15 mouse cellular contexts compared by ENCODE assay signal in the genomic region with DNA sequence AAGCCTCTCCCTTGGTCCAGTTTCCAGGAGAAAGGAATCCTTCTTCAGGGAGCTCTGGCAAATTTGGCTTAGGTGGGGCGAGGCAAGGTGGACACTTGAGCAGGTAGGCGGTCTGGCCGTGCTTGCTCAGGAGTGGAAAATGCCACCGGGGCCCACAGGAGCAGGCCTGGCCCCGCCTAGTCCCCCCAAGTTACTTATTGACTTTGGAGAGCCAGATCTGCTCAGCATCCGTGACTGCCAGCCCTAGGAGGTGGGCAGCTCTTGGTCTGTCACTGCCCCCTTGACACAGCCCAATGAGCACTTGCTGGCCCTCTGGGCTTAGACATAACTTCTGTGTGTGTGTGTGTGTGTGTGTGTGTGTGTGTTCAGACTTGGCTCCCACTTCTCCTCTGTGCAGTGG. TPM values are rescaled to one million over a fixed set of nuclear protein-coding genes. Genes with fewer than 3 reads are reported as not detected.
DNase-seq lines count a peak whose midpoint lies in the region; ATAC-seq and TF ChIP-seq lines count a peak whose summit lies in the region.
"Had no signal": no experiment of that assay in that cellular context is flagged by ENCODE, and none has a peak within 500 bp of the region (broad histone marks: within the 10 kb centered on the region; RNA-seq: fewer than 3 reads in every experiment).

Cdh16 (minus strand) TSS at position 236 of the 400 bp plus-strand sequence.

- DNase-seq in heart, adult 11 months: peak; percentile 61
- no peak for DNase-seq in heart, adult 8-10 months (ENCODE audit: low spot score)
- no peak for DNase-seq in gonadal fat pad, adult 2 months (ENCODE audit: low read depth)
- DNase-seq in kidney, postnatal 10 days: peak; percentile 90
- peak; percentile 80 for DNase-seq in lung, postnatal 0 days (ENCODE audit: low spot score)
- no peak for DNase-seq in forebrain, embryonic 10.5 days (ENCODE audit: extremely low spot score, low spot score)
- no peak for DNase-seq in cerebellum, adult 9-10 months
- DNase-seq in cerebellum, postnatal 10 days: no peak
- DNase-seq: cerebellum, adult 11-12 months; gastrocnemius, postnatal 36 days; retina, postnatal 1 day had no signal

- H3K9me3 ChIP-seq in lung, postnatal 0 days (ENCODE audit: low read length): no peaks in the 10 kb centered on the region
- H3K9me3 ChIP-seq in forebrain, embryonic 10.5 days: no peaks in the 10 kb centered on the region
- H3K9me3 ChIP-seq: neural tube, embryonic 15.5 days had no signal

- no peaks in the 10 kb centered on the region for H3K27me3 ChIP-seq in lung, postnatal 0 days (replicated peaks; ENCODE audit: insufficient read depth, low read length)
- peaks cover 13% of the 10 kb centered on the region for H3K27me3 ChIP-seq in forebrain, embryonic 10.5 days (ENCODE audit: poor library complexity, severe bottlenecking)

- H3K36me3 ChIP-seq in lung, postnatal 0 days (ENCODE audit: insufficient read depth, low read length): no peaks in the 10 kb centered on the region
- H3K36me3 ChIP-seq in forebrain, embryonic 10.5 days (replicated peaks): no peaks in the 10 kb centered on the region
- H3K36me3 ChIP-seq: neural tube, embryonic 15.5 days had no signal

- TF ChIP-seq EP300 in lung, postnatal 0 days (IDR thresholded peaks at IDR 0.05): no peak

- no peak within 1 kb of the TSS for H3K9ac ChIP-seq in lung, postnatal 0 days (replicated peaks; ENCODE audit: low read depth)
- H3K9ac ChIP-seq: liver, embryonic 14.5 days; neural tube, embryonic 15.5 days had no signal

- H3K4me1 ChIP-seq in lung, postnatal 0 days (ENCODE audit: insufficient read depth, low read depth, low read length): no peaks in the 10 kb centered on the region
- H3K4me1 ChIP-seq in forebrain, embryonic 10.5 days: no peaks in the 10 kb centered on the region
- H3K4me1 ChIP-seq: neural tube, embryonic 15.5 days had no signal

- ATAC-seq in lung, postnatal 0 days: peak; percentile 90

- H3K27ac ChIP-seq in lung, postnatal 0 days (ENCODE audit: low read length): peak within 1 kb of the TSS; percentile 34
- H3K27ac ChIP-seq in forebrain, embryonic 10.5 days: no peak within 1 kb of the TSS
- H3K27ac ChIP-seq: liver, embryonic 14.5 days; neural tube, embryonic 15.5 days had no signal

- H3K4me2 ChIP-seq in lung, postnatal 0 days (replicated peaks; ENCODE audit: low read depth, low read length): no peak within 1 kb of the TSS
- H3K4me2 ChIP-seq: neural tube, embryonic 15.5 days had no signal

- no peak within 1 kb of the TSS for H3K4me3 ChIP-seq in lung, postnatal 0 days (ENCODE audit: low read depth, low read length)
- H3K4me3 ChIP-seq in forebrain, embryonic 10.5 days: no peak within 1 kb of the TSS
- H3K4me3 ChIP-seq: neural tube, embryonic 15.5 days had no signal

- 56% methylated on average over 6 of the region's 6 CpGs for WGBS in lung, postnatal 0 days
- 83% methylated on average over 6 of the region's 6 CpGs for whole genome bisulfite sequencing in forebrain, embryonic 10.5 days

- no peak for TF ChIP-seq CTCF in lung, postnatal 0 days (IDR thresholded peaks at IDR 0.05)

RNA-seq across cellular contexts. Expression of gene Cdh16, which starts in this region (rescaled TPM):
- 1 to 10 TPM; 3.7 to 8.2 (median 6.5) TPM for total RNA-seq in heart, adult 8-10 months (2022)
- polyA plus RNA-seq in gonadal fat pad, adult 2 months (2012; rRNA removed): 100 and 203 TPM in 2 replicates
- 13.8 and 17.2 TPM in 2 replicates for polyA plus RNA-seq in lung, postnatal 0 days (2015; fragmentation: Nextera tagmentation; extraction: Ambion mirVana)
- not detected in 2 replicates for polyA plus RNA-seq in forebrain, embryonic 10.5 days (2016; fragmentation: Nextera tagmentation; extraction: Ambion mirVana)
- total RNA-seq: gastrocnemius, postnatal 36 days; layer of hippocampus, postnatal 14 days had no signal
- polyA plus RNA-seq: limb, embryonic 11.5 days; neural tube, embryonic 15.5 days had no signal

Comparison
In these comparisons a context has a peak if more than half of its experiments do, and no peak if none do; other contexts are left out.
1. RNA of gene Cdh16 (polyA plus RNA-seq): 100 to 203 TPM in gonadal fat pad, adult 2 months and 13.8 to 17.2 TPM in lung, postnatal 0 days; not detected in forebrain, embryonic 10.5 days; every median in the first group is over 10 times any median in the second.
2. DNase-seq: peak in heart, adult 11 months (single experiment), kidney, postnatal 10 days (single experiment) and lung, postnatal 0 days (single experiment); none in heart, adult 8-10 months (single experiment), gonadal fat pad, adult 2 months (single experiment), forebrain, embryonic 10.5 days (single experiment), cerebellum, adult 9-10 months (single experiment) and cerebellum, postnatal 10 days (0 of 2).